Mouse (Mus musculus): ENCODE data around the gene Cops3.
"Not testable (repeated sequence)": the region's sequence is repeated elsewhere in the genome, so short reads cannot be mapped to it uniquely, and the experiment has no call there.

The Cops3 gene

GRCm38 (mm10) chr11:59839459-59840126, at the start of gene Cops3:
Gene Cops3 (minus strand): TSS chr11:59839838.
- DNase-seq (ENCODE audit: low spot score), result peak; percentile 96

GRCm38 (mm10) chr11:59888151-59888550, 48.5 kb upstream of the Cops3 start:
- DNase-seq (ENCODE audit: low spot score), result no peak

- DNase-seq (ENCODE audit: low spot score), result no peak
Observed at GRCm38 (mm10) chr11:59886952-59887351, 47.3 kb upstream of the Cops3 start.

- no peak for DNase-seq (ENCODE audit: low spot score)
Observed at GRCm38 (mm10) chr11:59885217-59885986, 45.8 kb upstream of the Cops3 start.

- peak; percentile 80 for DNase-seq (ENCODE audit: low spot score)
Observed at GRCm38 (mm10) chr11:59880031-59880430, 40.4 kb upstream of the Cops3 start.

GRCm38 (mm10) chr11:59872124-59872523, 32.5 kb upstream of the Cops3 start:
- DNase-seq (ENCODE audit: low spot score), result no peak

- no peak for DNase-seq (ENCODE audit: low spot score)
Observed at GRCm38 (mm10) chr11:59864316-59864715, 24.7 kb upstream of the Cops3 start.

- DNase-seq (ENCODE audit: low spot score), result no peak
Observed at GRCm38 (mm10) chr11:59860467-59860866, 20.8 kb upstream of the Cops3 start.

GRCm38 (mm10) chr11:59852865-59853264, 13.2 kb upstream of the Cops3 start:
- DNase-seq (ENCODE audit: low spot score), result no peak

- DNase-seq (ENCODE audit: low spot score), result peak; percentile 80
Observed at GRCm38 (mm10) chr11:59847891-59848884, 8.6 kb upstream of the Cops3 start.

- peak; percentile 48 for DNase-seq (ENCODE audit: low spot score)
Observed at GRCm38 (mm10) chr11:59847131-59847530, 7.5 kb upstream of the Cops3 start.

- DNase-seq (ENCODE audit: low spot score), result no peak
Observed at GRCm38 (mm10) chr11:59846311-59846710, 6.7 kb upstream of the Cops3 start.

- DNase-seq (ENCODE audit: low spot score), result peak; percentile 94
Observed at GRCm38 (mm10) chr11:59839008-59839458, 605 bp downstream of the Cops3 start, which contains the start of gene Nt5m. Gene Nt5m (plus strand): TSS chr11:59839447.

GRCm38 (mm10) chr11:59838426-59838825, 1.2 kb downstream of the Cops3 start:
- DNase-seq (ENCODE audit: low spot score), result no peak

- DNase-seq (ENCODE audit: low spot score), result not testable (repeated sequence)
Observed at GRCm38 (mm10) chr11:59837789-59838188, 1.8 kb downstream of the Cops3 start.

GRCm38 (mm10) chr11:59821625-59822024, 18.0 kb downstream of the Cops3 start:
- no peak for DNase-seq (ENCODE audit: low spot score)

GRCm38 (mm10) chr11:59817916-59818315, 21.7 kb downstream of the Cops3 start:
- no peak for DNase-seq (ENCODE audit: low spot score)

- DNase-seq (ENCODE audit: low spot score), result no peak
Observed at GRCm38 (mm10) chr11:59815482-59816065, 24.1 kb downstream of the Cops3 start.

- no peak for DNase-seq (ENCODE audit: low spot score)
Observed at GRCm38 (mm10) chr11:59814936-59815335, 24.7 kb downstream of the Cops3 start.

- DNase-seq (ENCODE audit: low spot score), result no peak
Observed at GRCm38 (mm10) chr11:59814311-59814710, 25.3 kb downstream of the Cops3 start.

GRCm38 (mm10) chr11:59813276-59813675, 26.4 kb downstream of the Cops3 start:
- DNase-seq (ENCODE audit: low spot score), result no peak

GRCm38 (mm10) chr11:59811211-59811610, 28.4 kb downstream of the Cops3 start:
- no peak for DNase-seq (ENCODE audit: low spot score)
